Comparison of ENCODE assay signal across 11 mouse cellular contexts in genomic region chr12:25768644-25769043, GRCm38 (mm10).
DNase-seq lines count a peak whose midpoint lies in the region; ATAC-seq and TF ChIP-seq lines count a peak whose summit lies in the region.
"Had no signal": no experiment of that assay in that cellular context is flagged by ENCODE, and none has a peak within 500 bp of the region (broad histone marks: within the 10 kb centered on the region; RNA-seq: fewer than 3 reads in every experiment).

No protein-coding gene starts in this region.

- no peaks in the 10 kb centered on the region for H3K4me1 ChIP-seq in kidney, embryonic 16.5 days (ENCODE audit: insufficient read depth, low read length)
- peaks cover 6% of the 10 kb centered on the region; the same call in 1 of the 2 replicates for H3K4me1 ChIP-seq in kidney, embryonic 15.5 days
- H3K4me1 ChIP-seq in cerebellum, adult 2 months (ENCODE audit: control insufficient read depth, insufficient read depth, low read length), result peaks cover 4% of the 10 kb centered on the region

- TF ChIP-seq CTCF in cerebellum, adult 2 months (IDR thresholded peaks at IDR 0.05; ENCODE audit: borderline replicate concordance, insufficient read depth, low read depth, low read length), result no peak

- no peaks in the 10 kb centered on the region for H3K27me3 ChIP-seq in kidney, embryonic 16.5 days (ENCODE audit: insufficient read depth, low read length)
- H3K27me3 ChIP-seq in kidney, embryonic 15.5 days, result no peaks in the 10 kb centered on the region
- no peaks in the 10 kb centered on the region for H3K27me3 ChIP-seq in cerebellum, adult 2 months (ENCODE audit: control insufficient read depth, insufficient read depth, low read length)

- no peak overlapping the region for H3K9ac ChIP-seq in kidney, embryonic 16.5 days (replicated peaks; ENCODE audit: low read length)
- no peak overlapping the region for H3K9ac ChIP-seq in kidney, embryonic 15.5 days

- ATAC-seq in kidney, embryonic 16.5 days (ENCODE audit: low FRiP score, low TSS enrichment), result 0 out of 2 replicates have a peak, but pooled peaks have one; percentile 42
- no peak for ATAC-seq in kidney, embryonic 15.5 days (replicated peaks; ENCODE audit: low FRiP score)
- ATAC-seq: activated CD4-positive, CD25-positive, alpha-beta regulatory T cell, adult 4 months; forebrain, embryonic 16.5 days had no signal

- DNase-seq in ovary, adult 18-20 months (ENCODE audit: low spot score), result peak; percentile 18
- DNase-seq in ovary, postnatal 14 days (ENCODE audit: low spot score), result no peak
- DNase-seq in cerebellum, adult 2 months, result peak; percentile 23 to 52
- peak; percentile 14 for DNase-seq in retina, embryonic 14.5 days (ENCODE audit: low spot score)
- no peak for DNase-seq in thymus, adult 18-20 months

- H3K9me3 ChIP-seq in kidney, embryonic 16.5 days (ENCODE audit: low read length), result no peaks in the 10 kb centered on the region
- H3K9me3 ChIP-seq in kidney, embryonic 15.5 days (replicated peaks), result no peaks in the 10 kb centered on the region

- TF ChIP-seq POLR2A in cerebellum, adult 2 months (IDR thresholded peaks at IDR 0.05; ENCODE audit: borderline replicate concordance, insufficient read depth, low read length), result no peak

- H3K36me3 ChIP-seq in kidney, embryonic 16.5 days (ENCODE audit: insufficient read depth, low read length), result no peaks in the 10 kb centered on the region
- no peaks in the 10 kb centered on the region for H3K36me3 ChIP-seq in kidney, embryonic 15.5 days

- 35% methylated on average over 5 of the region's 5 CpGs for WGBS in kidney, embryonic 16.5 days
- 41% methylated on average over 5 of the region's 5 CpGs for WGBS in kidney, embryonic 15.5 days
- 26% methylated on average over 5 of the region's 5 CpGs for WGBS in cerebellum, adult 2 months

- no peak overlapping the region for H3K4me3 ChIP-seq in kidney, embryonic 16.5 days (ENCODE audit: low read length)
- H3K4me3 ChIP-seq in kidney, embryonic 15.5 days (replicated peaks), result no peak overlapping the region
- no peak overlapping the region for H3K4me3 ChIP-seq in cerebellum, adult 2 months (replicated peaks; ENCODE audit: insufficient read depth, low read depth, low read length)
- H3K4me3 ChIP-seq: layer of hippocampus, adult 2 months; myocyte had no signal

- H3K4me2 ChIP-seq in kidney, embryonic 16.5 days (replicated peaks; ENCODE audit: low read depth, low read length), result no peak overlapping the region
- no peak overlapping the region for H3K4me2 ChIP-seq in kidney, embryonic 15.5 days

- no peak overlapping the region for H3K27ac ChIP-seq in kidney, embryonic 16.5 days (ENCODE audit: low read length)
- no peak overlapping the region for H3K27ac ChIP-seq in kidney, embryonic 15.5 days
- H3K27ac ChIP-seq in cerebellum, adult 2 months (ENCODE audit: insufficient read depth, low read length), result no peak overlapping the region
- H3K27ac ChIP-seq: layer of hippocampus, adult 2 months had no signal

Comparison
In these comparisons a context has a peak if more than half of its experiments do, and no peak if none do; other contexts are left out.
1. DNase-seq: peak in ovary, adult 18-20 months (single experiment), cerebellum, adult 2 months (2 of 2) and retina, embryonic 14.5 days (single experiment); none in ovary, postnatal 14 days (single experiment) and thymus, adult 18-20 months (0 of 2).